Mouse (Mus musculus): ENCODE data around the gene Sec61a2.

GRCm38 (mm10) chr2:5922823-5923222, 27.6 kb upstream of the Sec61a2 start:
- TF ChIP-seq POLR2A (IDR thresholded peaks at IDR 0.05; ENCODE audit: borderline replicate concordance, low read depth, low read length) (no peak), CTCF (IDR thresholded peaks at IDR 0.05; ENCODE audit: low read depth, low read length) (no peak)
